Mouse (Mus musculus) liver, adult (tissue): Measurements from ENCODE around the gene Pcp2.

Experiments
- GATA4 ChIP-seq: IDR thresholded peaks from 2 replicates; pipeline ENCODE4 v1.6.1; 2014; ENCODE audit warnings: mild to moderate bottlenecking, low read length; ENCODE audit not compliant: insufficient replicate concordance

Gene Pcp2

GRCm38 (mm10) chr8:3594466-3594865, 30.9 kb downstream of the Pcp2 start:
- no peak for TF ChIP-seq GATA4

GRCm38 (mm10) chr8:3593470-3593869, 31.9 kb downstream of the Pcp2 start:
- no peak for TF ChIP-seq GATA4

DNA sequence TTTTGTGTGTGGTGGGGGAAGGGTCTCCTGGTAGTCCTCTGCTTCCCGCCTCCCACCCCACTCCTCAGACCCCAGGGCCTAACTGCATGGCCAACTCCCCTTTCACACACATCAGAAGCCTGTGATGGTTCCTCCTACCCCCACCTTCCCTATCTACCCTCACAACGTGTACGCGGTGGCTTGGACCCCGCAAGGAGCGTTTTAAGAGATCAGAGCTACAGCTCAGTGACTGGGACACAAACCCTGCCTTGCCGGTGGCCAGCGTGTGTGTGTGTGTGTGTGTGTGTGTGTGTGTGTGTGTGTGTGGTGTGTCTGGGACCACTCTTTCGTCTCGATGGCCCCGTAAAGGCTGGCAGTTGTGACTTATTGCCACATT, 37.1 kb downstream of the Pcp2 start:
- TF ChIP-seq GATA4: no peak

DNA sequence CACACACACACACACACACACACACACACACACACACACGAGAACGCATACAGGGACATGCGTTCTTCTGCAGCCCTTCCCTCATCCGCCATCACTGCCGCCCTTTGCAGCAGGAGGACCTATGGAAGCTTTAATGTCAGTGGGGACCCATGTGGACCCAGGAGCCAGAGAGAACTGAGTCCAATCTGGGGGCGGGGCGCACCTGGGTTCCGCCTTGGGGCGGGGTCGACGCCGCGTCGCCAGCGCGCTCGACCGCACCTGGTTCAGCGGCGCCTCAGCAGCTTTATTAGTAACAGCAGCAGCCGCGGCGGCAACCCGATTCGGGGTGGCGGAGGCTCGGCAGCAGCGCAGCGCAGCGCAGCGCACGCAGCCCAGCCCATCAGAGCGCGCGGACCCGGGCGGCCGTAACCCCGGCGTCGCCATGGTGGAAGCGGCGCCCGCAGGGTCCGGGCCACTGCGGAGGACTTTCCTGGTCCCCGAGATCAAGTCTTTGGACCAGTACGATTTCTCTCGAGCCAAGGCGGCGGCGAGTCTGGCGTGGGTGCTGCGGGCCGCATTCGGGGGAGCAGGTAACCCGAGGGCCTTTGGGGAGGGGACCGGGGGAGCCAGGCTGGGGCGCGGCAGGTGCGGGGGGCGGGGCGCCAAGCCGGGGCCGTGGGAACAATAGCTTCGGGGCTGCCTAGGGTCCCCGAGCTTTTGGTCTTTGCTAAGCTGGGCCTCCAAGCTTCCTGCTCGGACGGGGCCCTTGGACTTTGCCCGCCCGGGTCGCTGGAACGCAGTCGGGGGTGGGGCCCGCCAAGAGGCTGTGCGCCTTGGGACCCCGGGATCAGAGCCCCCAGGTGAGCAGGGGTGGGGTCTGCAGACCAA, 37.7 kb downstream of the Pcp2 start:
- TF ChIP-seq GATA4: no peak

DNA sequence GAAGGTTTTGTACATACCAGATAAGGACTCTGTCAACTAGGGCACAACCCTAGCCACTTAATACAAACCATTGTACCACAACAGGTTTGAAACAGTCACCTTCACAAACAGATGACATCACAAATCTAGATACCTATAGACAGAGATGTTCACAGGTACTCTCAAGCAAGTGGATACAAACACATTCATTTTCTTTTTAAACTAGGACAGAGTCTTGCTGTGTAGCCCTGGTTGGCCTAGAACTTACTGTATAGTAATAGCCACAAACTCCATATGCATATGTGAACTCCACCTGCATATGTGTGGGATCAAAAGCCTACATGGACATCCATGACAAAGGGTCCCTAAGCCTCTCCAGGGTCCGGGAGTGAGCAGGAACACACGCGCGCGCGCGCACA, 38.4 kb downstream of the Pcp2 start, which contains the start of gene Camsap3:
TSS of gene Camsap3 (plus strand) at position 301 of the 398 bp plus-strand sequence.
- no peak for TF ChIP-seq GATA4

GRCm38 (mm10) chr8:3586452-3586851, 38.9 kb downstream of the Pcp2 start:
- no peak for TF ChIP-seq GATA4

DNA sequence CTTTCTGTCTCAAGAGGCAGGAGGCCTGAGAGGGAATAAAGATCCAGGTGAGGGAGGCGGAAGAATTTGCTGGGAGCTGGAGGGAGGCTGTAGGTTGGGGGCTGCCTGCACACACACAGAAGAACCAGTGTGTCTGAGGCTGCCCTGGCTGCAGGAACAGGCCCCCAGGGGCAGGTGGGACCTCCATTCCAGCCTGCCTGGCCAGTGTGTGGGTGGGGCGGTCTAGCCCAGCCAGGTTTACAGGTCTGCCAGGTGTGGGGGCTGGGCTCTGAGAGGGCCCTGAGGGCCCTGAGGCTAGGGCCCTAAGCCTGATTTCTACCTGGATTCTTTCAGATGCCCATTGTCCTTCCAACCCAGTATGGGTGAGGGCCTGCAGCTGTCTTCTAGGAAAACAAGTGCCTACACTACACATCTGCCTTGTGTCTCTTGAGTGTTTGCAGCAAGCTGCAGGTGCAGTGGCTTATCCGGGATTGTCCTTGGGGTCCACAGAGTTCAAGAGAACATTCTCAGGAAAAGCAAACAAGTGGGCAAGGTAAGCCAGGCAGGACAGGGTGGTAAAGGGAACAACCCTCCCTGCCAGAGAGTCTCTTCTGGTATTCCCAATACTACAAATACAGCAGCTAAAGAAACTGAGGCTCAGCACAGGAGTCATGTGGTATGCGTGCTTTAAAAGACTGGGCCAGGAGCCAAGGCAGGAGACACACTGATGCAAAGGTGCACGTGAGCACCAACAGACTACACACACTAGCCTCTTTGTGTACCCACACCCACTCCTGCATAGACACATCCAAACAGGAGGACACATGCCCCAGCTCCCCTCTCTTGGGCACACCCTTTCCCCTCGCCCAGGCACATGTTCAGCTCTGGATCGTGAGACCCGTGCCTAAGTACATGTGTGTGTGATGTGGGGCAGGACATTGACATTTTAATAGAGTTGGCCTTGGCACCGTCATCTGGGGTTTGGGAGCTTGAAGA, 45.7 kb downstream of the Pcp2 start:
- no peak for TF ChIP-seq GATA4

- TF ChIP-seq GATA4: no peak
These were observed 49.0 kb downstream of the Pcp2 start for GRCm38 (mm10) chr8:3576211-3576960.

GRCm38 (mm10) chr8:3574546-3574945, 50.8 kb downstream of the Pcp2 start:
- no peak for TF ChIP-seq GATA4
